In genomic region chr13:109481446-109481845, GRCm38 (mm10) we compare ENCODE assay signal across 10 mouse cellular contexts.
DNase-seq lines count a peak whose midpoint lies in the region; ATAC-seq lines count a peak whose summit lies in the region.
"Had no signal": no experiment of that assay in that cellular context is flagged by ENCODE, and none has a peak within 500 bp of the region (broad histone marks: within the 10 kb centered on the region; RNA-seq: fewer than 3 reads in every experiment).

No protein-coding gene starts in this region.

- no peak for DNase-seq in kidney, adult 18-20 months
- peak; percentile 90 for DNase-seq in gonadal fat pad, adult 2 months (ENCODE audit: low read depth)
- no peak for DNase-seq in liver, embryonic 13.5 days
- peak; percentile 69 for DNase-seq in urinary bladder, postnatal 14 days (ENCODE audit: low spot score)
- DNase-seq in layer of hippocampus, adult 11-12 months (ENCODE audit: low spot score) = no peak
- no peak for DNase-seq in thymus, postnatal 25 days

- peak; percentile 28; the same call in 1 of the 2 replicates for ATAC-seq in kidney, embryonic 14.5 days (ENCODE audit: low FRiP score, low TSS enrichment)
- ATAC-seq in liver, embryonic 13.5 days (ENCODE audit: low read depth) = peak; percentile 51; the same call in 1 of the 2 replicates
- no peak for ATAC-seq in CD4-positive, CD25-positive, alpha-beta regulatory T cell, adult 4 months

- H3K4me3 ChIP-seq in kidney, embryonic 14.5 days (ENCODE audit: low read length) = no peak overlapping the region
- no peak overlapping the region for H3K4me3 ChIP-seq in liver, embryonic 13.5 days (replicated peaks)
- H3K4me3 ChIP-seq: erythroblast, embryonic 14.5 days had no signal

- no peaks in the 10 kb centered on the region for H3K36me3 ChIP-seq in kidney, embryonic 14.5 days (ENCODE audit: control insufficient read depth, insufficient read depth, low read length)
- no peaks in the 10 kb centered on the region for H3K36me3 ChIP-seq in liver, embryonic 13.5 days

- H3K9ac ChIP-seq in kidney, embryonic 14.5 days (ENCODE audit: low read depth, low read length) = no peak overlapping the region
- H3K9ac ChIP-seq in liver, embryonic 13.5 days = no peak overlapping the region

- 45% methylated on average over 7 of the region's 7 CpGs for WGBS in kidney, embryonic 14.5 days
- 53% methylated on average over 7 of the region's 7 CpGs for WGBS in liver, embryonic 13.5 days (ENCODE audit: insufficient replicate concordance)

- no peak overlapping the region for H3K4me2 ChIP-seq in kidney, embryonic 14.5 days (replicated peaks; ENCODE audit: low read depth, low read length)
- H3K4me2 ChIP-seq in liver, embryonic 13.5 days = no peak overlapping the region

- H3K4me1 ChIP-seq in kidney, embryonic 14.5 days (ENCODE audit: control insufficient read depth, insufficient read depth, low read length) = 0 out of 2 replicates have a peak, but pooled peaks cover 5% of the 10 kb centered on the region
- no peaks in the 10 kb centered on the region for H3K4me1 ChIP-seq in liver, embryonic 13.5 days (replicated peaks)

- no peaks in the 10 kb centered on the region for H3K9me3 ChIP-seq in kidney, embryonic 14.5 days (ENCODE audit: control insufficient read depth, low read length)
- H3K9me3 ChIP-seq in liver, embryonic 13.5 days (replicated peaks) = no peaks in the 10 kb centered on the region

- no peak overlapping the region for H3K27ac ChIP-seq in kidney, embryonic 14.5 days (ENCODE audit: low read depth, low read length)
- H3K27ac ChIP-seq in liver, embryonic 13.5 days = no peak overlapping the region
- H3K27ac ChIP-seq: macrophage had no signal

- H3K27me3 ChIP-seq in kidney, embryonic 14.5 days (ENCODE audit: control insufficient read depth, insufficient read depth, low read length) = no peaks in the 10 kb centered on the region
- no peaks in the 10 kb centered on the region for H3K27me3 ChIP-seq in liver, embryonic 13.5 days

Comparison
In these comparisons a context has a peak if more than half of its experiments do, and no peak if none do; other contexts are left out.
1. DNase-seq: peak in gonadal fat pad, adult 2 months (single experiment) and urinary bladder, postnatal 14 days (single experiment); none in kidney, adult 18-20 months (single experiment), liver, embryonic 13.5 days (single experiment), layer of hippocampus, adult 11-12 months (single experiment) and thymus, postnatal 25 days (single experiment).